Mouse (Mus musculus): ENCODE measurements around the gene Creb1. TPM values are rescaled to one million over a fixed set of nuclear protein-coding genes. Genes with fewer than 3 reads are reported as not detected.

Gene Creb1
- polyA plus RNA-seq (2014; fragmentation: Nextera tagmentation; extraction: Ambion mirVana): 62.6 and 64.9 TPM in 2 replicates

DNA sequence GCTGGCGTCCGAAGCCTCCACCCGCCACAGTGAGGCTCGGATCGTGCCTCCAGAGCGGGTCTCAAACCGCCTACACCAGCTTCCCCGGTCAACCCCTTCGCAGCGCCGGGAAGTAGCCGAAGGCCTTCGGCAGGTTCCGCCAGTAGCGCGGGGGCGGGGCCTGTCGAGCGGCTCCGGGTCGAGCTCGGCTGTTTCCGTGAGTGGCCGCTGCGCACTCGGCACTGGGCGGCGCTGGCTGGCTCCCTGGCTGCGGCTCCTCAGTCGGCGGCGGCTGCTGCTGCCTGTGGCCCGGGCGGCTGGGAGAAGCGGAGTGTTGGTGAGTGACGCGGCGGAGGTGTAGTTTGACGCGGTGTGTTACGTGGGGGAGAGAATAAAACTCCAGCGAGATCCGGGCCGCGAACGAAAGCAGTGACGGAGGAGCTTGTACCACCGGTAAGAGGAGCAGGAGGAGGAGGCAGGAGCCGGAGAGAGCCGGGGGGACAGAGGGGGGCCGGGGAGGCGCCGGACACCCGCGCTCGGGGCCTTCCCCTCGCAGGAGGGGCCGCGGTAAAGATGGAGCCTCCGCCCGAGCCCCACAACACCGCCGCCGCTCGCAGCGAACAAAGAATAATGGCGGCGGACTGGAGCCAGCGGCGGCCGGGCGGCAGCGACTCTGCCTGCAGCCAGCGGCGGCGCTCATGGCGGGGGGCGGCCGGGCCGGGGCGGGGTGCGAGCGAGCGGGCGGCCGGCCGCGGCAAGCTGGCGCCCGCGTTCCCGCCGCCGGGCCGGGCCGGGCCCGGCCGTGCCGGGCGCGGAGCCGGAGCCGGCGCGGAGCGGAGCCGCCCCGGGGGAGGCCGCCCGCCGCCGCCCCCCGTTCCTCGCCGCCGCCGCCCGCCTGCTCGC, at the start of gene Creb1:
Gene Creb1, plus strand, starts transcription at position 57 of the 882 bp plus-strand sequence.
- Histone ChIP-seq H3K9ac (ENCODE audit: low read length) (peak within 1 kb of the TSS; percentile 99), H3K9me3 (ENCODE audit: control insufficient read depth, low read length) (no peaks in the 10 kb centered on the region), H3K4me1 (replicated peaks; ENCODE audit: control insufficient read depth, insufficient read depth, low read length) (no peaks in the 10 kb centered on the region; the same call in 1 of the 2 replicates), H3K4me2 (ENCODE audit: low read depth, low read length, severe bottlenecking) (peak within 1 kb of the TSS; percentile 79), H3K27ac (ENCODE audit: low read depth, low read length) (peak within 1 kb of the TSS; percentile 100), H3K4me3 (ENCODE audit: low read depth, low read length) (peak within 1 kb of the TSS; percentile 92), H3K27me3 (ENCODE audit: control insufficient read depth, insufficient read depth, low read length) (no peaks in the 10 kb centered on the region), H3K36me3 (ENCODE audit: control insufficient read depth, insufficient read depth, low read length) (no peaks in the 10 kb centered on the region)
- DNase-seq (ENCODE audit: low spot score) (peak; percentile 100), ATAC-seq (replicated peaks; ENCODE audit: low FRiP score) (peak; percentile 98)
- under 1% methylated on average over 94 of the region's 119 CpGs for WGBS

DNA sequence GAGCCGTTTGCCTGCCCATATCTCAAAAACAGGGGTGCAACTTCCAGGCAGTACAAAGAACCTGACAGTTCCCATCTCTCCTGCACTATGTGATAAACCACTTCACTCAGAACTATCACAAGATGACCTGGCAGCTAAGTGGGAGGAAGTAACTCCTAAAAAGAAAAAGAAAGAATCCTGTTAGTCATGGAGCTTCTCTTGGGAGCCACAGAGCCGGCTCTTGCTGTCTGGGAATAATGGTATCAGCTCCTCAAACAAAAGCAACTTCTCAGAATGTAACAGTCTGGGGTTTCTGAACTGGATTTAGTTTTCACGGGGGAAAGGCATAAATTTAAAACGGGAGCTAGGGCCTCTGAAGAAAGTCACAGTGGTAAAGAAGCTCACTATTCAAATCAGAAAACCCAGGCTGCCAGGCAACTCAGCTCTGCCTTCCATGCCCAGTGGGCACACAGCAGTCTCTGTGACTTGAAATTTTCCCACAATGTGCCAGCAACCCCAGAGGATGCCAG, 43.9 kb upstream of the Creb1 start:
- H3K9ac ChIP-seq (ENCODE audit: low read length): no peak overlapping the region
- WGBS: 40% methylated on average over 4 of the region's 4 CpGs
- H3K4me2 ChIP-seq (ENCODE audit: low read depth, low read length, severe bottlenecking): no peak overlapping the region
- H3K4me1 ChIP-seq (replicated peaks; ENCODE audit: control insufficient read depth, insufficient read depth, low read length): no peaks in the 10 kb centered on the region
- DNase-seq (ENCODE audit: low spot score) (no peak), ATAC-seq (replicated peaks; ENCODE audit: low FRiP score) (no peak)
- no peak overlapping the region for H3K4me3 ChIP-seq (ENCODE audit: low read depth, low read length)
- no peaks in the 10 kb centered on the region for H3K36me3 ChIP-seq (ENCODE audit: control insufficient read depth, insufficient read depth, low read length)
- H3K27ac ChIP-seq (ENCODE audit: low read depth, low read length): no peak overlapping the region
- H3K9me3 ChIP-seq (ENCODE audit: control insufficient read depth, low read length): no peaks in the 10 kb centered on the region
- H3K27me3 ChIP-seq (ENCODE audit: control insufficient read depth, insufficient read depth, low read length): no peaks in the 10 kb centered on the region

DNA sequence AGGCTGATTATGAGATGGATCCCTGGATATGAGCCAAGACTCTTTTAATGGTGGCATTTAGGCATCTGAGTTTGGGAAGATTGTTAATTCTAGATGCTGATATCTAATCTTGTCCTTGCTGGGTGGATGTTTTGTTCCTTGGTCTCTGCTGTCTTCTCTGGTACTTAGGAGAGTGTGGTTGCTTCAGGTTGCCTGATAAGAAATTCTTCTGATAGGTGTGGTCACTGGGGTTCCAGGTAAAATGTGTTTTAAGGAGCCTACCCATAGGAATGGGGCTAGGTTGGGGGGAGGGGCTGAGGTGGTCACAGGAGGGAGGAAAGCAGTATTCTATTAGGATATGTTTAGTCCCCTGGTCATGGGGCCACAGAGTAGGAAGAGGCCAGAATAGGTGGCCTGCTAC, 35.6 kb upstream of the Creb1 start:
- no peak overlapping the region for H3K27ac ChIP-seq (ENCODE audit: low read depth, low read length)
- no peaks in the 10 kb centered on the region for H3K4me1 ChIP-seq (replicated peaks; ENCODE audit: control insufficient read depth, insufficient read depth, low read length)
- H3K4me3 ChIP-seq (ENCODE audit: low read depth, low read length): no peak overlapping the region
- ATAC-seq (replicated peaks; ENCODE audit: low FRiP score) (no peak), DNase-seq (ENCODE audit: low spot score) (no peak)
- H3K36me3 ChIP-seq (ENCODE audit: control insufficient read depth, insufficient read depth, low read length): no peaks in the 10 kb centered on the region
- no peak overlapping the region for H3K9ac ChIP-seq (ENCODE audit: low read length)
- H3K27me3 ChIP-seq (ENCODE audit: control insufficient read depth, insufficient read depth, low read length): no peaks in the 10 kb centered on the region
- H3K4me2 ChIP-seq (ENCODE audit: low read depth, low read length, severe bottlenecking): no peak overlapping the region
- no peaks in the 10 kb centered on the region for H3K9me3 ChIP-seq (ENCODE audit: control insufficient read depth, low read length)

DNA sequence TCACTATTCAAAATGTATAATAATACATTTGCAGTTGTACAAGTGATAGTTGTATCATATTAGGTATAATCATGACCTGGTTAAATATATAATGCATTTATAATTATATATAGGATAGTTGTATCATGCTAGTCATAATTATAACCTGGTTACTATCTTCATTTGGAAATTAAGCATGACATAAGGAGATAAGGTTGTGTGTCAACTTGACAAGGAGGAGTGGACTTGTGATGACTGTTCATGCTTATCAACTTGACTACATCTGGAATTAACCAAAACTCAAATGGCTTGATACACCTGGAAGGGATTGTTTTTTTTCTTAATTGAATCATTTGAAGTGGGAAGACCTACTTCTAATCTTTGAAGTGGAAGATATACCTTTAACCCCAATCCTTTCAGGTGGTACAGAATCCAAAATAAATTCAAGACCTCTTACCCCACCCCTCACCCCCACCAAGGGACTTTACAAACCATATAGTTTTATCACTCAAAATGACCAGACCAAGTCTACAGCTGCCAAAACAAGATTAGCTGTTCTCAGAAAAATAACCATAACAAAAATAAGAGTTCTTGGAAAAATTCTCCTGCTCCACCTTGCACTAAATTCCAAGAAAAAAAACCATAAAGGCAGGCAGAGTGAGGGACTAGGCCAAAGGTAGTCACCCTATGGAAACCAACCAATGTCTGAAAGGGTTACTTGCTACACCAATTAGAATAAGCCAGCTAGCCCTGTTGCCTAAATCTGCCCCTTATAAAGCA, 30.9 kb upstream of the Creb1 start:
- Histone ChIP-seq H3K9me3 (ENCODE audit: control insufficient read depth, low read length) (no peaks in the 10 kb centered on the region), H3K36me3 (ENCODE audit: control insufficient read depth, insufficient read depth, low read length) (no peaks in the 10 kb centered on the region), H3K9ac (ENCODE audit: low read length) (no peak overlapping the region), H3K27ac (ENCODE audit: low read depth, low read length) (no peak overlapping the region), H3K4me3 (ENCODE audit: low read depth, low read length) (no peak overlapping the region), H3K4me1 (replicated peaks; ENCODE audit: control insufficient read depth, insufficient read depth, low read length) (no peaks in the 10 kb centered on the region), H3K4me2 (ENCODE audit: low read depth, low read length, severe bottlenecking) (no peak overlapping the region), H3K27me3 (ENCODE audit: control insufficient read depth, insufficient read depth, low read length) (no peaks in the 10 kb centered on the region)
- ATAC-seq (replicated peaks; ENCODE audit: low FRiP score) (no peak), DNase-seq (ENCODE audit: low spot score) (no peak)

DNA sequence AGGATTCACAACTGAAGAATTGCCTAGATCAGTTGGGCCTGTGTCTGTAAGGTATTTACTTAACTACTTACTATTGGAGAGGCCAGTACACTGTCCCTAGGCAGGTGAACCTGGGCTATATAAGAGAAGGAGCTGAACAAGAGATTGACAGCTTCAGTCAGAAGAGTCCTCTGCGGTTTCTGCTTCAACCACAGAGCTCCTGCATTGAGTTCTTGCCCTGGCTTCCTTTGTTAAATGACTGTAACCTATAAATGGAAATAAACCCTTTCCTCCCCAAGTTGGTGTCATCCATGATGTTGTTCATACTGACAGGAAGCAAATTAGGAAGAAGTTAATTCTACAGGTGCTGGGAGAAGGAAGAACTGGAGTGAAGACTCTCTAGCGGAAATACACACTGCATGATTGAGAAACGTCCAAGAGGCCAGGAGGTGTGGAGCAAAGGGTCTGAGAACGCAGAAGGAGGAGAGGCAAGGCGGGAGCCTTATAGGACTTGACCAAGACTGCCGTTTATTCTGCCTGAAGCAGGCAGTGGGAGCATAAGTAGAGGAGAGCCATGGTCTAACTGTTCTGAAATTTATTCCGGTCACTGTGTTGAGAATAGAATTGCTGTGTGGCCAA, 23.9 kb upstream of the Creb1 start:
- H3K9ac ChIP-seq (ENCODE audit: low read length): no peak overlapping the region
- 87% methylated on average over 7 of the region's 7 CpGs for WGBS
- ATAC-seq (replicated peaks; ENCODE audit: low FRiP score): no peak

DNA sequence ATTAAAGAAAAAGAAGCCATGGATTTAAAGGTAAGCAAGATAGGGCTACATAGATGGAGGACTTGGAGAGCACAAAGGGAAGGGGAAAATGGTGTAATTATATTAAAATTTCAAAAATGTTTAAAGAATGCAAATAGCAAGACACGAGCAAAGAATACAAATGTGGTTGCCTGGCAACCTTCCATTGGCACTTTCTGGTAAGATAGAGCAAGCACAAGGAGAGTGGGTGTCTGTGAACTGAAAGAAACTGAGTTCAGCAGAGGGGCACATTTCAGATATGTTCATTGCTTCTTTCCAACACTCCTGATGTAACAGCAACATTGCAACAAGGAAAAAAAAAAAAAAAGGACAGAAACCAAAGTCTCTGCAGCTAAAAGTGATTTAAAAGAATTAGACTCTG, 22.8 kb upstream of the Creb1 start:
- DNase-seq (ENCODE audit: low spot score): no peak
- no peak for ATAC-seq (replicated peaks; ENCODE audit: low FRiP score)

More for the DNA sequence above, 23.9 kb upstream of the Creb1 start:
- no peaks in the 10 kb centered on the region for H3K4me1 ChIP-seq (replicated peaks; ENCODE audit: control insufficient read depth, insufficient read depth, low read length)
- DNase-seq (ENCODE audit: low spot score): no peak
- no peak overlapping the region for H3K4me3 ChIP-seq (ENCODE audit: low read depth, low read length)
- H3K36me3 ChIP-seq (ENCODE audit: control insufficient read depth, insufficient read depth, low read length): no peaks in the 10 kb centered on the region
- H3K27ac ChIP-seq (ENCODE audit: low read depth, low read length): no peak overlapping the region
- no peak overlapping the region for H3K4me2 ChIP-seq (ENCODE audit: low read depth, low read length, severe bottlenecking)
- H3K9me3 ChIP-seq (ENCODE audit: control insufficient read depth, low read length): no peaks in the 10 kb centered on the region
- no peaks in the 10 kb centered on the region for H3K27me3 ChIP-seq (ENCODE audit: control insufficient read depth, insufficient read depth, low read length)

DNA sequence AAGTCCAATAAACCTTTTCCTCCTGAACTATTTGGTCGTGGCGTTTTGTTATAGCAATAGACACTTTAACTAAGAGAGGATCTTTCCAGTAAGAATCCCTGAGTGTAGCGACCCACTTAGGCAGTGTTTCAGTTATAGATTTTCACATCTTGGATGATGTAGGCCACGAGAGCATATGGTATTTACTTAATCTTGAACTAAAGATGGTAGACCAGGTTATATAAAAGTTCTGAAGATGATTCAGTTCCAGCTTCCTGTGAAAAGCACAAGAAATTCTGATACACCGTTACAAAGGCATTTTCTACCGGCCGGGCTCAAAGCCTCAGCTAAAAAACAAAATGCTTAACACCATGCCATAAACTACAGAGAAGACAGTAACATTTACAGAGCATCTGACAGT, 18.3 kb upstream of the Creb1 start:
- H3K9me3 ChIP-seq (ENCODE audit: control insufficient read depth, low read length): no peaks in the 10 kb centered on the region
- 90% methylated on average over 7 of the region's 7 CpGs for WGBS

More for the DNA sequence above, 22.8 kb upstream of the Creb1 start:
- Histone ChIP-seq H3K9me3 (ENCODE audit: control insufficient read depth, low read length) (no peaks in the 10 kb centered on the region), H3K4me3 (ENCODE audit: low read depth, low read length) (no peak overlapping the region), H3K4me1 (replicated peaks; ENCODE audit: control insufficient read depth, insufficient read depth, low read length) (no peaks in the 10 kb centered on the region), H3K36me3 (ENCODE audit: control insufficient read depth, insufficient read depth, low read length) (no peaks in the 10 kb centered on the region), H3K27me3 (ENCODE audit: control insufficient read depth, insufficient read depth, low read length) (no peaks in the 10 kb centered on the region), H3K9ac (ENCODE audit: low read length) (no peak overlapping the region), H3K27ac (ENCODE audit: low read depth, low read length) (no peak overlapping the region), H3K4me2 (ENCODE audit: low read depth, low read length, severe bottlenecking) (no peak overlapping the region)
- WGBS: 75% methylated on average over 1 of the region's 1 CpGs

DNA sequence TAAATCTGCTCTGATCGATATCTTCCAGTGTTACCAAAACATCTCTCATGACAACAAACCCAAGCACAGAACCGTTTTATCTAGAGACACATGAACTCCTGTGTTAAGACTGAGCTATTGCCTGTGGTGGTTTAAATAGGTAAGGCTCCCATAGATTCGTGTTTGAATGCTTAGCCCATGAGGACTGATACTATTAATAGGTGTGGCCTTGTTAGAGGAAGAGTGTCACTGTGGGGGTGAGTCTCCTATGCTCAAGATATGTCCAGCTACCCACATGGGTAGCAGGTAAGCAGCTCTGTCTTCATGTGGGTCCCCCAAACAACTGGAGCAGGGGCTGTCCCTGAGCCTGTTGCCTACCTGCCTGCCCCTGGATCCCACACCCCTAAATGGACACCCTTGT, 15.9 kb upstream of the Creb1 start:
- H3K9ac ChIP-seq (ENCODE audit: low read length): no peak overlapping the region
- ATAC-seq (replicated peaks; ENCODE audit: low FRiP score) (no peak), DNase-seq (ENCODE audit: low spot score) (no peak)
- no peaks in the 10 kb centered on the region for H3K27me3 ChIP-seq (ENCODE audit: control insufficient read depth, insufficient read depth, low read length)
- no peak overlapping the region for H3K27ac ChIP-seq (ENCODE audit: low read depth, low read length)
- no peaks in the 10 kb centered on the region for H3K36me3 ChIP-seq (ENCODE audit: control insufficient read depth, insufficient read depth, low read length)
- H3K4me3 ChIP-seq (ENCODE audit: low read depth, low read length): no peak overlapping the region
- no peaks in the 10 kb centered on the region for H3K4me1 ChIP-seq (replicated peaks; ENCODE audit: control insufficient read depth, insufficient read depth, low read length)
- no peaks in the 10 kb centered on the region for H3K9me3 ChIP-seq (ENCODE audit: control insufficient read depth, low read length)
- no peak overlapping the region for H3K4me2 ChIP-seq (ENCODE audit: low read depth, low read length, severe bottlenecking)
- 78% methylated on average over 3 of the region's 3 CpGs for WGBS

More for the DNA sequence above, 18.3 kb upstream of the Creb1 start:
- H3K36me3 ChIP-seq (ENCODE audit: control insufficient read depth, insufficient read depth, low read length): no peaks in the 10 kb centered on the region
- no peak overlapping the region for H3K4me3 ChIP-seq (ENCODE audit: low read depth, low read length)
- ATAC-seq (replicated peaks; ENCODE audit: low FRiP score) (no peak), DNase-seq (ENCODE audit: low spot score) (no peak)
- no peak overlapping the region for H3K9ac ChIP-seq (ENCODE audit: low read length)
- H3K4me1 ChIP-seq (replicated peaks; ENCODE audit: control insufficient read depth, insufficient read depth, low read length): no peaks in the 10 kb centered on the region
- H3K27ac ChIP-seq (ENCODE audit: low read depth, low read length): no peak overlapping the region
- H3K4me2 ChIP-seq (ENCODE audit: low read depth, low read length, severe bottlenecking): no peak overlapping the region
- no peaks in the 10 kb centered on the region for H3K27me3 ChIP-seq (ENCODE audit: control insufficient read depth, insufficient read depth, low read length)
